Mouse (Mus musculus) urinary bladder, postnatal 25 days (tissue): Measurements from ENCODE around the gene Foxo3.

Experiments
- DNase-seq: peaks from one replicate; pipeline ENCODE4 v3.0.0; 2022; ENCODE audit warnings: low spot score

The Foxo3 gene

GRCm38 (mm10) chr10:42225184-42225935, 51.2 kb downstream of the Foxo3 start:
- no peak for DNase-seq

- DNase-seq, result no peak
Measured at GRCm38 (mm10) chr10:42221996-42222395, 54.6 kb downstream of the Foxo3 start.

DNA sequence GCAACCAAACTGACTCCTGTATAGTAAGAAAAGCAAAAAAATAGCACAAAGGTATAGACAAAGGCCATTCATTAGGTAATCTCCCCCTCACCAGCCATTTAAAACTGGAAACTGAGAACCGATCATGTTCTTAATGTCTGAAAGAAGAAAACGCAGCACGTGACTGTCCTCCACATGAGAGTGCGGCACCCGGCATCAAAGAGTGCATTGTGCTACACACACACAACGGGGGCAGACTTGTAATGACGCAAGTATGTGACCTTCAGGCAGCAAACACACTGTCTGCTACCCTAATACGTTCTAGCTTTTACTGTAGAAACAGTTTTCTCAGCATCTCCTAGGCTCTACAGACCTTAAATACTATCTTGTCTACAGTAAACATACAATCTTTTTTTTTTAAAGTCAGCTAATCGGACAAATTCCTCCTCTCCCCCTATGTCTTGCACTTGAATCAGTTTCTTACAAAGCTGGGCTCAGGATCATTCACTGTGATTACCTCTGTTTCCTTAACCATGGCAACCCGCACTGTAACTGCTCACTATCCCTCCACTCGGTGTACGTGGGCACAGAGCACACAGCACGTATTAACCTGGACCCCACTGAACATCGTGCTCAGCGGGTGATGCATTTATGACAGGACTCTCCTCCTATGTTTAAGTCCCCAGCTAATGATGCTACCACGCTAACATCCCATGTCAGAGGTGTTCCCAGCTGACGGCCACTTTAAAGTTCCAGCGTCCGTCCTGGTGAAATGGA, 55.2 kb downstream of the Foxo3 start:
- no peak for DNase-seq

GRCm38 (mm10) chr10:42220418-42220952, 56.1 kb downstream of the Foxo3 start:
- DNase-seq, result no peak

- DNase-seq, result no peak
Measured at GRCm38 (mm10) chr10:42211407-42211806, 65.1 kb downstream of the Foxo3 start.

DNA sequence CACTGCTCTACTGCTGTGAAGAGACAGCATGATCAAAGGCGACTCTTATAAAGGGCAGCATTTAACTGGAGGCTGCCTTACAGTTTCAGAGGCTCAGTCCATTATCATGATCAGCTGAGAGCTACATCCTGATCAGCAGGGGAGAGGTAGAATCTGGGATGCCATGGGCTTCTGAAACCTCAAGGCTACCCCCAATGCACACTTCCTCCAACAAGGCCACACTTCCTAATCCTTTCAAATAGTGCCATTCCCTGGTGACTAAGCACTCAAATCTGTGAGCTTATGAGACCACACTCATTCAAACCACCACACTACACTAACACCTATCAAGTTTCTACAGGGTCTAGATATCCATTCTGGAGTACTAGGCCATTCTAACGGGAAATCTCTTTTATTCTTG, 65.9 kb downstream of the Foxo3 start:
- no peak for DNase-seq

DNA sequence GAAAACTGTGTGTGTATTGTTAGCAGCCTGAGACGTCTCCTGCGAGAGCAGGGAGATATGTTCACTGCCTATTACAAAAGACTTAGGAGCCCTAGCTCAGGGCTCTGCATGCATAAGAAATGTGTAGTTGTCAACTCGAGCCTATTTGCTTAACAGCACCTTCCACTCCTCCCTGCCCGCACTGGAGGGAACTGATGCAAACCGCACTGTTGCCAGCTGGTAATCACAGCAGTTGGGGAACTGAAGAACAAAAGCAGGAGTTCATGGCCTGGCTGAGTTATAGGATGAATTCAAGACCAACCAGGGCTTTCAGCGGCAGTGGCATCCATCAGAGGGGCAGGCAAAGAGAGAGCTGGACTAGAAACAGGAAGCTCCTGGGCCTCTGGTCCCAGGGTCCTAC, 66.7 kb downstream of the Foxo3 start:
- DNase-seq, result no peak

- no peak for DNase-seq
Measured at GRCm38 (mm10) chr10:42207612-42208011, 68.9 kb downstream of the Foxo3 start.

- DNase-seq, result peak; percentile 24
Measured at GRCm38 (mm10) chr10:42204768-42205412, 71.7 kb downstream of the Foxo3 start.

GRCm38 (mm10) chr10:42203321-42204155, 73.0 kb downstream of the Foxo3 start:
- DNase-seq, result no peak

DNA sequence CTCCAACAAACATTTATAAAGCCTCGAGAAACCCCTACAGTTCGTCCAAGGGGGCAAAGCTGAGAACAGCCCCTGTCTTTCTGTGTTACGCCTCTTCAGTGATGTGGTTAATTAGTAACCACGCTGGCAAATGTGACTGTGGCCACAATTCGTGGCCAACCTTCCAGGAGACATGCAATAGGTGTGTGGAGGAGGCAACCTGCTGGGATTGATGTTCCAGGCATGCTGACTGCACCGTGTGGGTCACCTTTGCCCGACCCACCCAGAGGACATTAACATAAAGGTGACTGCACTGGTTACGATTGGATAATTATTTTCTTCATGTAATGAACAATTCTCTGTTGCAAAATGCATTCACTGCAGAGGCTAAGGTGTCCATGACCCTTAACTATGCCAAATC, 74.0 kb downstream of the Foxo3 start:
- no peak for DNase-seq

GRCm38 (mm10) chr10:42199472-42199871, 77.1 kb downstream of the Foxo3 start:
- no peak for DNase-seq

DNA sequence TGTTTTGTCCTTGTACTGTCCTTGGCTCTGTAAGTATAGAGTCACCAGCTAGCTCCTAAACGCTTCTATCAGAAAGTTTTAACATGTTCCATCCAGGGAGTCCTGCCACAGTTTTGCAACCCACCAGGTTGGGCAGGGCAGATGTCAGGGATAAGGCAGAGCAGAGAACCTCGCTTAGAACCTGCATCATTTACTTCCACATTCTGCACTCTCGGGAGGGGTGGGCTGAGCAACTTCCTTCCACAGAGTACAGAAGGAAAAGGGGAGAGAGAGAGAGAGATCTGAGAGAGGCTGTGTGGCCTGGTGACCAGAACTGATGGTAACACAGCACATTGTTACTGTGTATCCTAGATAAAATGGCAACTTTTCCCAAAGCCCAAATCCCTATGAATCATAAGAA, 77.9 kb downstream of the Foxo3 start:
- no peak for DNase-seq

GRCm38 (mm10) chr10:42194784-42195183, 81.8 kb downstream of the Foxo3 start:
- DNase-seq, result no peak

GRCm38 (mm10) chr10:42193981-42194380, 82.6 kb downstream of the Foxo3 start:
- no peak for DNase-seq

- DNase-seq, result no peak
Measured at GRCm38 (mm10) chr10:42192951-42193350, 83.6 kb downstream of the Foxo3 start.

GRCm38 (mm10) chr10:42189674-42190434, 86.7 kb downstream of the Foxo3 start:
- DNase-seq, result no peak

DNA sequence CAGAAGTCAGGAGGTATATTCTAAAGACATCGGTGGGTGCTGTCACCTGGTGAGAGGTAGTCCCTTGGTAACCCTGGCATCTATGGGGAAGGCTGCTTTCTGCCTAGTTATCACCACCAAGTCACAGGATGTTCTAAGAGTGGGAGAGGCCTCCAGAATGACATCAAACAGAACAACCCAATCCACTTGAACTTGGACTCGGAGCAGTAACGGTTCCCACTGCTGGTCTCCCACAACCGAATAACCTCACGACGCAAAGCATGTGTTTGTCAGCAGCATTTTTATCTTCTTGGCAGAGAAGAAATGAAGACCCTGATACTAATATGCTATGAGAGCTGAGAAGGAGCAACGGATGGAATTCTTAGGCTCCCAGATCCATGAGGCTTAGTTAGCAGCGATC, 87.5 kb downstream of the Foxo3 start:
- DNase-seq, result no peak

- DNase-seq, result no peak
Measured at GRCm38 (mm10) chr10:42188091-42188490, 88.5 kb downstream of the Foxo3 start.

DNA sequence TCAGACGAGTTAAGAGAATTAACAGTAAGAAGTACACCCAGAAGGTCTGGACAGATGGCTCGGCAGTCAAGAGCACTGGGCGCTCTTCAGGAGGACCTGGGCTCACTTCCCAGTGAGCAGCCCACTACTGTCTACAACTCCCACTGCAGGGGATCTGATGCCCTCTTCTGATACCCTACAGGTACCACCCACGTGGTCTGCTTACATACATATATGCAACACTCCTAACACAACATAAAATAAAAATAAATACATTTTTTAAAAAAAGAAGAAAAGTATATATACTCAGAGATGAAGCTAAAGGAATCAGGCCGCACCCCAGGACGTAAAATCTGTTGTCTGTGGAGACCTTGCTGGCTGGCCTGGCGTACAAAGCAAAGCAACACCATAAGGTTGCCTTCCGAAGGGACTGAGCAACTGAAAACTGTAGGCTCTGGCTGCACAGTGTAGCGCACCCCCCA, 89.6 kb downstream of the Foxo3 start:
- DNase-seq, result no peak

DNA sequence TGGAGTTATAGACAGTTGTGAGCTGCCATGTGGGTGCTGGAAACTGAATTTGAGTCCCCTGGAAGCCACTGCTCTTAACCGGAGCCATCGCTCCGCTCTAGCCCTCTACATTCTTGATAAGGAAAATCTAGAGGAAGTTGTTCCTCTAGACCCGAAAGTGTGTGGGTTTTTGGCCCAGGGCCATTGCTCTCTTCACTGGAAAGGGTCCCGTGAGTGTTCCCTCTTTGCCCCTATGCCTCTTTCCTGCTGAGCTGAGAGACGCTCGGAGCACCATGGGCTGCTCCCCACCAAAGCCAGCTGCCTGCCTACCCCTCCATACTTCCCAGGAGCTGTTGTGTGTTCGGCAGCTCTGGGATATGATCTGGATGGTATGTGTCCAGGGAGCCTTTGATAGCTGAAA, 96.2 kb downstream of the Foxo3 start:
- DNase-seq, result no peak
